Mouse (Mus musculus) small intestine, adult 2 months (tissue): ENCODE measurements around the gene Ccdc62. TPM values are rescaled to one million over a fixed set of nuclear protein-coding genes. Genes with fewer than 3 reads are reported as not detected.
A peak's percentile ranks its signal among the peaks of the same experiment; 100 is the strongest.

Source experiments
- H3K27ac ChIP-seq: fragments of 200-500 bp; 2 replicates; pipeline ENCODE4 v1.5.1; 2012; ENCODE audit warnings: low read depth, low read length, control low read depth, inconsistent platforms; ENCODE audit not compliant: insufficient read depth
- H3K27me3 ChIP-seq: fragments of 200-500 bp; 2 replicates; pipeline ENCODE4 v1.6.1; 2012; ENCODE audit warnings: mild to moderate bottlenecking, moderate library complexity, low read length, inconsistent platforms; ENCODE audit not compliant: control insufficient read depth, insufficient read depth
- H3K36me3 ChIP-seq: fragments of 200-500 bp; 2 replicates; pipeline ENCODE4 v1.6.1; 2012; ENCODE audit warnings: mild to moderate bottlenecking, low read length, control low read depth, inconsistent platforms; ENCODE audit not compliant: control insufficient read depth, insufficient read depth
- H3K4me1 ChIP-seq: fragments of 200-500 bp; 2 replicates; pipeline ENCODE4 v1.6.1; 2012; ENCODE audit warnings: low read length, inconsistent platforms, mixed read lengths; ENCODE audit not compliant: control insufficient read depth, insufficient read depth, insufficient read length
- H3K4me3 ChIP-seq: fragments of 200-500 bp; 2 replicates; pipeline ENCODE4 v1.5.1; 2012; ENCODE audit warnings: low read depth, mild to moderate bottlenecking, control low read depth, inconsistent platforms, low read length, moderate library complexity
- CTCF ChIP-seq: fragments of 200-500 bp; IDR thresholded peaks from 2 replicates; pipeline ENCODE4 v1.5.1; 2012; ENCODE audit warnings: low read depth, mild to moderate bottlenecking, control low read depth, inconsistent platforms, low read length, moderate library complexity, mixed read lengths; ENCODE audit not compliant: insufficient replicate concordance, insufficient read length; ENCODE audit errors: extremely low read depth
- POLR2A ChIP-seq: fragments of 200-500 bp; IDR thresholded peaks from 2 replicates; pipeline ENCODE4 v1.6.1; 2012; ENCODE audit warnings: low read depth, mild to moderate bottlenecking, control low read depth, inconsistent platforms, low read length, moderate library complexity
- WGBS: fragments of 180-500 bp; shearing (Covaris S2); methylation state at CpG from one replicate; pipeline ENCODE4 v1.1.7; 2018; 5-methylcytosine and 5-hydroxymethylcytosine counted together
- polyA plus RNA-seq: library from polyadenylated mRNA; depleted of rRNA; stranded (reverse); fragments of >200 nt; gene quantifications from 2 replicates; pipeline ENCODE4 v1.2.3, GENCODE M21; 2012

Gene Ccdc62
- polyA plus RNA-seq, 1 experiment: 1.9 TPM

- WGBS: 25% methylated on average over 2 of the region's 2 CpGs
- Histone ChIP-seq H3K27ac (peak overlapping the region; percentile 45; the same call in 1 of the 2 replicates), H3K4me3 (no peak overlapping the region), H3K36me3 (peaks cover 20% of the 10 kb centered on the region), H3K4me1 (peaks cover 26% of the 10 kb centered on the region), H3K27me3 (no peaks in the 10 kb centered on the region)
- TF ChIP-seq CTCF (no peak), POLR2A (no peak)
These were observed 56.4 kb downstream of the Ccdc62 start for GRCm38 (mm10) chr5:123986925-123987324.

- Histone ChIP-seq H3K36me3 (peaks cover 23% of the 10 kb centered on the region), H3K27me3 (no peaks in the 10 kb centered on the region), H3K27ac (peak overlapping the region; percentile 45), H3K4me3 (no peak overlapping the region), H3K4me1 (peaks cover 29% of the 10 kb centered on the region)
- TF ChIP-seq CTCF: no peak
- TF ChIP-seq POLR2A: no peak
- 53% methylated on average over 4 of the region's 4 CpGs for WGBS
These were observed 57.0 kb downstream of the Ccdc62 start for GRCm38 (mm10) chr5:123987511-123987910.

- Histone ChIP-seq H3K4me1 (peaks cover 27% of the 10 kb centered on the region), H3K36me3 (peaks cover 32% of the 10 kb centered on the region), H3K27me3 (no peaks in the 10 kb centered on the region), H3K27ac (no peak overlapping the region), H3K4me3 (no peak overlapping the region)
- TF ChIP-seq CTCF (no peak), POLR2A (no peak)
- 87% methylated on average over 20 of the region's 20 CpGs for WGBS
These were observed 59.7 kb downstream of the Ccdc62 start for GRCm38 (mm10) chr5:123989941-123990885.

- H3K27ac ChIP-seq: no peak overlapping the region
- peaks cover 22% of the 10 kb centered on the region for H3K4me1 ChIP-seq
- 96% methylated on average over 6 of the region's 6 CpGs for WGBS
- H3K36me3 ChIP-seq: peaks cover 41% of the 10 kb centered on the region
- no peaks in the 10 kb centered on the region for H3K27me3 ChIP-seq
- no peak overlapping the region for H3K4me3 ChIP-seq
- no peak for TF ChIP-seq POLR2A
- TF ChIP-seq CTCF: no peak
These were observed 60.8 kb downstream of the Ccdc62 start for GRCm38 (mm10) chr5:123991321-123991720.

- no peak overlapping the region for H3K4me3 ChIP-seq
- H3K27ac ChIP-seq: peak overlapping the region; percentile 55
- no peaks in the 10 kb centered on the region for H3K27me3 ChIP-seq
These were observed 61.7 kb downstream of the Ccdc62 start for GRCm38 (mm10) chr5:123992193-123992637.

GRCm38 (mm10) chr5:123992794-123993193 lies 62.3 kb downstream of the Ccdc62 start:
- H3K4me1 ChIP-seq: peaks cover 9% of the 10 kb centered on the region
- H3K4me3 ChIP-seq: no peak overlapping the region
- peak overlapping the region; percentile 33; the same call in 1 of the 2 replicates for H3K27ac ChIP-seq
- 35% methylated on average over 5 of the region's 5 CpGs for WGBS
- peak; percentile 88 for TF ChIP-seq CTCF
- no peak for TF ChIP-seq POLR2A
- no peaks in the 10 kb centered on the region for H3K27me3 ChIP-seq
- peaks cover 55% of the 10 kb centered on the region for H3K36me3 ChIP-seq

More at GRCm38 (mm10) chr5:123992193-123992637, 61.7 kb downstream of the Ccdc62 start:
- TF ChIP-seq CTCF (no peak), POLR2A (no peak)
- peaks cover 50% of the 10 kb centered on the region for H3K36me3 ChIP-seq
- 40% methylated on average over 10 of the region's 10 CpGs for WGBS
- peaks cover 15% of the 10 kb centered on the region for H3K4me1 ChIP-seq
